Mouse (Mus musculus) thymus, postnatal 14 days (tissue): Measurements from ENCODE around the gene Il11.

Experiments used
- DNase-seq: peaks from one replicate; pipeline ENCODE4 v3.0.0; 2021

Gene Il11

GRCm38 (mm10) chr7:4788499-4789435 lies 6.1 kb upstream of the Il11 start:
- DNase-seq, result peak; percentile 50

DNA sequence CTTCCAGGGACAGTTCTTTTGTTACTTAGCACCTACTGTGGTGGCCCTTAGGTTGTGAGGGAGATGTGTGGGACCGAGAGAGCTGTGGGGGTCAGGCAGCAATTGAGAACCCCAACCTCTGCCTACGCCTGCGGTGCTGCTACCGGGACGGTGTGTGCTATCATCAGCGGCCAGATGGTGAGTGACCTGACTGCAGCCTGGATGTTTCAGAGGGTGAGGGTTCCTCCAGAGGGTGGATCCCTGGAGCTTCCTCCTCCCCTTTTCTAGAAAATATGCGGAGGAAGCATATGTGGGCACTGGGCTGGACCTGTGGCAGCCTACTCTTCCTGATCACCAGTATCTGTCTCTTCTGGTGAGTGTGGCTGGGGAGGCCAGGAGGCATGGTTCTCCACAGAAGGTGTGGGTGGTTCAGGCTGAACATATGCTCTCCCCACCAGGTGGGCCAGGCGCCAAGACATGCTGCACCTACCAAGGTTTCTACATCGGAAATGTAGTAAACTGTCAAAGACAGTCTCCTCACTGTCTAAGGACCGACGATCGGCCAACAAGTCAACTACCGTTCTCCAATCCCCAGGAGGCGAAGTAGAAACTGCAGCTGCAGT lies 1.1 kb upstream of the Il11 start:
- DNase-seq, result no peak

DNA sequence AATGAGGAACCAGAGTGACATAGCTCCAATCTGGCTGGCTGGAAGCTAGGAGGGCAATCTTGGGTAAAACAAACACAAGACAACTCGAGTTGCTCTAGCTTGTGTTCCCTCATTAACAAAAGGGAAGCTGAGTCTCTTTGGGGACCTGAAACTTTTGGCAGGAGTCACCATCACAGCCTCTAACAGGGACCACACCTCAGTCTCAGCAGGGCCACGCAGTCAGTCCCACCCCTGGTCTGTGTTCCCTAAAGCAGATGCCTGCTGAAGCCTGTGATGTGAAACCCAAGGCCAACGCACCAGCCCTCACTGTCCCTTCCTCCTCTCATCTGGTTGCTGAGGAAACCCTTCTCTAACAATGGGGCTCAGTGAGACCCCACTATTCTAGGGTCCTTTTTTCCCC lies 529 bp downstream of the Il11 start:
- DNase-seq, result no peak

GRCm38 (mm10) chr7:4779921-4780320 lies 2.7 kb downstream of the Il11 start:
- DNase-seq, result no peak

DNA sequence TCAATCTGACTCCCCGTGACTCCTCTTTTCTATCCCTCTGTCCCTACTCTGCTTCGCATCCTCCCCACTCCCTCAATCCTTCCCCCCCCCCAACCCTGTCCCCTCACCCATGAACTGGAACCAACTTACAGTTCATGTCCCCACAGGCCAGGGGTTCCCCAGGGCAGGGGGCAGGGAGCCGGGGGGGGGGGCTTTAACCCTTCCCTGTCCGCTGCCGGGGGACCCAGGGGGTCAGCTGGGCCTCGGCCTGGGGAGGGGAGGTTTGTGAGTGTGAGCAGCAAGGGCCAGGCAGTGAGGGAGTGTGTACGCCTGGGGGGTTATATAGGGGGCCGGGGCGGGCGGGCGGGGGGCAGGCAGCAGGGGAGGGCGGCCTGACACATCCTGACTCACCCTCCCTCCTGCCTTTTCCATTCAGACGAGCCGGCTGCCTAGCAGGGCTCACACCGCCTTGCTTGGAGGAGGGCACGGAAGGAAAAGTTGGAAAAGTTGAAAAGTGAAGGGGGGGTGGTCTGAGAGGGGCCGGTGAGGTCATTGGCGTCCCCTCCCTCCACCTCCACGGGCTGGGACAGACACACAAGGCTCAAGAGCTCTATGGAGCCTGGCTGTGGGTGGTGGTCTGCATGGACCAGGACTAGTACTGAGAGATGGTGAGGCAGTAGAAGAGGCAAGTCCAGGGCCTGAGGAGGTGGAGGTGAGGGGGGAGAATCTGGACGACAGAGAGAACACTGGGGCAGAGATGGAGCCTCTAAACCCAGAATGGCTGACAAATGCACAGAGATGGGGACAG lies 4.6 kb downstream of the Il11 start:
- no peak for DNase-seq

DNA sequence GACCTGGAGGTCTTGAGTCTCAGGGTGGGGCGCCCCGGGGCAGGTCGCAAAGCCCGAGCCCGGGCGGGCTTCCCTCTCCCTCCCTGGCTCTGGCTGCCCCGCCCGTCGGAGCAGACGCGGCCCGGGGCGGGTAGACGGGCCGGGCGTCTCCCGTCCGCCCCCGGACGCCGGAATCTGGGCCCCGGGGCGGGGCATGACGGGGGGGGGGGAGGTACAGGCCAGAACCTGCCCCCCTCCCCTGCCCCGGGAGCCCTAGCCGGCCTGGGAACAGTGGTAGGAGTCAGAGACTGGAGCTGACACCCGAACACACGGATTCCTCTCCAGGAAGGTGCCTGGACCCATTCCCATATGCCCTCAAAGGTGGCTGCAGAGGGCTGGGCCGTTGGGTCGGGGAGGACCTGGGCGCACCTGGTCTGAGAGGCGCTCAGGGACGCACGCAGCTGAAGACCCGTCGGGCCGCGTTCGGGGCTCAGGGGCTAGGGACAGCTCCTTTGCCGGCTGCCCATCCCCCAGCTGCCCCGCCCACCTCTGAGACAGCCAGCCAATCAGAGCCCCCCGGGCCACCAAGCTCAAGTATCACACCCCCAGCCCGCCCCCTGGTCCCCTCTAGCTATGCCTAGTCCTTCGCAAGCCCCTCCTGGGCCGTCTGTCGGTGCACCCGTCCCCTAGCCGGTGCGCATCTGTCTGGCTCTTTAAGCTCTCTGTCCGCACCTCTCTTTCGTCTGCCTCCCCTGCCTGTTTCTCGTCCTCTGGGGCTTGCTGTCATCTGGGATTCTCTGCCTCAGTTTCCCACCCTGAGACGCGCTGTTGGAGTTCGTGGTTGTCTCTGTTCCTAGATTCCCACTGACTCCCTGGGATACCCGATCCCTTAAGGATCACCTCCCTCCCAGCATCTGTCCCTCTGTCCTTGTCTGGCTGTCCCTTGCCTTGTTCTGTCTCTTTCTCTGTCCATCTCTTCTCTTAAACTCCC lies 5.5 kb downstream of the Il11 start:
- DNase-seq, result peak; percentile 59

DNA sequence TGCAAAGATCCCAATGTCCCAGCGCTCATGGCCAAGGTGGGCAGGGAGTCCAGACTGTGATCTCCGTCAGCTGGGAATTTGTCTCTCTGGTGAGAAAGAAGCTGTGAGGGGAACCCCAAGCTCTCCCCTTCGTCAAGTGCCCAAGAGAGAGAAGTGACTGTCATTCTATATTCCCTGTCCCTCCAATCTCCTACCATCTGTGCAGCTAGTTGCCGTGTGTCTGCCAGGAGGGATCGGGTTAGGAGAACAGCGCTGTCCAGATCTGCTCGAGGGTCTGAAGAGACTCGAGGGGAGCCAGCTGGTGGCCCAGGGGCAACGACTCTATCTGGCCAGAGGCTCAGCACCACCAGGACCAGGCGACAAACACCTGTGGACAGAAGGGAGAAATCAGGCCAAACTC lies 6.5 kb downstream of the Il11 start:
- no peak for DNase-seq

GRCm38 (mm10) chr7:4771202-4771601 lies 11.5 kb downstream of the Il11 start, which contains the start of gene Fam71e2:
TSS of gene Fam71e2 (minus strand) at chr7:4771302.
- no peak for DNase-seq

GRCm38 (mm10) chr7:4764946-4765710 lies 17.5 kb downstream of the Il11 start:
- DNase-seq, result no peak

GRCm38 (mm10) chr7:4759670-4760069 lies 23.0 kb downstream of the Il11 start:
- DNase-seq, result no peak

- DNase-seq, result peak; percentile 94
Observed at GRCm38 (mm10) chr7:4752821-4753570, 29.7 kb downstream of the Il11 start, which contains the start of gene Cox6b2. TSS of gene Cox6b2 (minus strand) at chr7:4753094.

- peak; percentile 54 for DNase-seq
Observed at GRCm38 (mm10) chr7:4751971-4752820, 30.5 kb downstream of the Il11 start.

GRCm38 (mm10) chr7:4749169-4749568 lies 33.5 kb downstream of the Il11 start:
- DNase-seq, result no peak

- DNase-seq, result no peak
Observed at GRCm38 (mm10) chr7:4748321-4748720, 34.3 kb downstream of the Il11 start.

- no peak for DNase-seq
Observed at GRCm38 (mm10) chr7:4747156-4747899, 35.3 kb downstream of the Il11 start.

DNA sequence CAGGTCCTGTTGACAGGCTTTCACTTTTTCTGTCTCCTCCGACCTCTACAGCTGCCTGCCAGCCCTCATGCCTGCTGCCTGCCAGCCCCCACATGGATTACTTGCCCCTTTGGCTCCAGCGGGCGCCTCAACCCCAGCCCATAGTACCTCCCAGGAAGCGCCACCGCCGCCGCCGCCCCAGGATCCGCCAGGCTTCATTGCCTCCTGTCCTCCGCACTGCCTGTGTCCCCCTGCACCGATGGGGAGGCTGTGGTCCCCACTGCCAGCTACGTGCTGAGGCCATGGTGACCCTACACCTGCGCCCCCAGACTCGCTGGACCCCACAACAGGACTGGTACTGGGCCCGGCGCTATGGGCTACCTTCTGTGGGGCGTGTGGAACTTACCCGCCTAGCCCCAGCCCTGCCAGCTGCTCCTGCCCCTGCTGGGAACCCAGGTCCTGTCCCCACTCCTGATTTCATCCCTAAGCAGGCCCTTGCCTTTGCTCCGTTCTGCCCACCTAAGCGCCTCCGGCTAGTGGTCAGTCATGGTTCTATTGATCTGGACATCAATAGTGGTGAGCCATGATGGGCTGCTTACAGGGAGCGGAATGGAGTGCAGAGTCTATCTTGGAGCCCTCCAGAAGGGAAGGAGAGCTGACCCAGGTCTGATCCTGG lies 36.2 kb downstream of the Il11 start:
- no peak for DNase-seq

DNA sequence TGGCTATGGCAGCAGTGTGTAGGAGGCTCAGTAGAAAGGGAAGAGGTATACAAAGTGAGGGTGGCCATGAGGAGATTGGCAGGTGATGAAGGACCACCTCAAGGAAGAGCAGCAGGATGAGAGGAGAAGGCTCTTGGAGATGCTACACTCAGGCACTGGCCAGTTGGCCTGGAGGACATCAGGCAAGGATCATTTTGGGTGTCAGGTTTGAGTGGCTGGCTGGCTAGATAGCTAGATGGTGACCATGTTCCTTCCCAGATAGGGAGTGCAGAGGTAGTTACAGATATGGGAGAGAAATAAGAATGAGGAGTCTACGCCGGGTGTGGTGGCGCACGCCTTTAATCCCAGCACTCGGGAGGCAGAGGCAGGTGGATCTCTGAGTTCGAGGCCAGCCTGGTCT lies 37.8 kb downstream of the Il11 start:
- DNase-seq, result no peak

- no peak for DNase-seq
Observed at GRCm38 (mm10) chr7:4743354-4743753, 39.3 kb downstream of the Il11 start.
